In the genomic region with DNA sequence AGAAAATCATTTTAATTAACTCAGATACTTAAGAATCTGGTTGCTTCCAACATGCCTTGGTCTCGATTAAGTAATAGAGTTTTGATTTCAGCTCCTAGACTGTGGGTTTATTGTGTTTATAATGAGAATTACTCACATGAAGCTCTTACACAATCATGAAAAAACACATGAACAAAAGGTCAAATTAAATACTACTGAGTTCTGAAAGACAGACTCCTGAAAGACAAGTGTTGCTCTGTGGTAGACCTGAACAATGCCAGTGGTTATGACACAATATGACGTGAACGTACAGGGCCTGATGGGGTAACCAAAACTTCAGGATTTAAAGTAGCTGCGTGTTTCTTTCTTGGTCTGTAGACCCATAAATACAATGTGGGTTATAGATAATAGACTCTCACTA, we compare ENCODE assay signal across 23 mouse cellular contexts.
DNase-seq lines count a peak whose midpoint lies in the region; ATAC-seq and TF ChIP-seq lines count a peak whose summit lies in the region.
"Had no signal": no experiment of that assay in that cellular context is flagged by ENCODE, and none has a peak within 500 bp of the region (broad histone marks: within the 10 kb centered on the region; RNA-seq: fewer than 3 reads in every experiment).

No protein-coding gene starts in this region.

- H3K4me1 ChIP-seq in liver, adult 2 months (ENCODE audit: control insufficient read depth, insufficient read depth, low read length) = no peaks in the 10 kb centered on the region
- H3K4me1 ChIP-seq in liver, embryonic 12.5 days = no peaks in the 10 kb centered on the region
- H3K4me1 ChIP-seq: forebrain, embryonic 10.5 days; heart, embryonic 10.5 days; heart, embryonic 15.5 days; hindbrain, embryonic 13.5 days had no signal

- TF ChIP-seq POLR2A in liver, adult 2 months (IDR thresholded peaks at IDR 0.05; ENCODE audit: extremely low read depth, insufficient read depth, low read length) = no peak

- TF ChIP-seq CTCF in liver, adult 2 months (IDR thresholded peaks at IDR 0.05; ENCODE audit: low read depth, low read length) = no peak

- no peaks in the 10 kb centered on the region for H3K27me3 ChIP-seq in liver, adult 2 months (ENCODE audit: control insufficient read depth, insufficient read depth, low read length)
- H3K27me3 ChIP-seq in liver, embryonic 12.5 days (replicated peaks) = no peaks in the 10 kb centered on the region
- H3K27me3 ChIP-seq: embryonic facial prominence, embryonic 13.5 days; heart, embryonic 15.5 days; hindbrain, embryonic 13.5 days had no signal

- no peak overlapping the region for H3K4me2 ChIP-seq in liver, embryonic 12.5 days
- H3K4me2 ChIP-seq: embryonic facial prominence, embryonic 13.5 days; heart, embryonic 15.5 days; hindbrain, embryonic 13.5 days had no signal

- peak; percentile 5 for DNase-seq in liver, adult 2 months (ENCODE audit: extremely low read depth, low read depth, low spot score)
- peak; percentile 54 for DNase-seq in NIH3T3 (ENCODE audit: low read depth)
- peak; percentile 54 for DNase-seq in fibroblast of lung, adult 2 months (ENCODE audit: low read depth)
- DNase-seq in kidney, postnatal 25 days = no peak
- no peak for DNase-seq in thymus, postnatal 4 days
- no peak for DNase-seq in cerebellum, adult 9-10 months
- DNase-seq: adrenal gland, adult 2 months; adrenal gland, postnatal 36 days; cerebellum, adult 2 months; cerebellum, postnatal 14 days; gastrocnemius, postnatal 36 days; heart, adult 18-20 months; heart, postnatal 14 days; kidney, adult 11 months had no signal

- H3K36me3 ChIP-seq in liver, adult 2 months (ENCODE audit: control insufficient read depth, insufficient read depth, low read length) = no peaks in the 10 kb centered on the region
- no peaks in the 10 kb centered on the region for H3K36me3 ChIP-seq in liver, embryonic 12.5 days
- H3K36me3 ChIP-seq: embryonic facial prominence, embryonic 13.5 days; forebrain, embryonic 10.5 days; heart, embryonic 10.5 days; heart, embryonic 15.5 days; hindbrain, embryonic 13.5 days had no signal

- no peaks in the 10 kb centered on the region for H3K9me3 ChIP-seq in liver, embryonic 12.5 days (replicated peaks)
- H3K9me3 ChIP-seq: embryonic facial prominence, embryonic 13.5 days; forebrain, embryonic 10.5 days; heart, embryonic 10.5 days; heart, embryonic 15.5 days; hindbrain, embryonic 13.5 days had no signal

- no peak overlapping the region for H3K4me3 ChIP-seq in liver, adult 2 months (ENCODE audit: insufficient read depth, low read depth, low read length)
- no peak overlapping the region for H3K4me3 ChIP-seq in liver, embryonic 12.5 days
- H3K4me3 ChIP-seq: embryonic facial prominence, embryonic 13.5 days; forebrain, embryonic 10.5 days; heart, embryonic 10.5 days; heart, embryonic 15.5 days; hindbrain, embryonic 13.5 days had no signal

- no peak overlapping the region for H3K9ac ChIP-seq in liver, adult 2 months (ENCODE audit: low read depth, low read length)
- H3K9ac ChIP-seq in liver, embryonic 12.5 days = no peak overlapping the region
- H3K9ac ChIP-seq: embryonic facial prominence, embryonic 13.5 days; heart, embryonic 15.5 days; hindbrain, embryonic 13.5 days had no signal

- 88% methylated on average over 4 of the region's 4 CpGs for WGBS in liver, adult 2 months
- WGBS in liver, embryonic 12.5 days (ENCODE audit: insufficient replicate concordance) = 78% methylated on average over 4 of the region's 4 CpGs

- no peaks in the 10 kb centered on the region for H3K79me2 ChIP-seq in liver, adult 2 months (ENCODE audit: control insufficient read depth, insufficient read depth, low read length)

- H3K27ac ChIP-seq in liver, adult 2 months (replicated peaks; ENCODE audit: insufficient read depth, low read depth, low read length) = no peak overlapping the region
- H3K27ac ChIP-seq in liver, embryonic 12.5 days = no peak overlapping the region
- H3K27ac ChIP-seq: embryonic facial prominence, embryonic 13.5 days; forebrain, embryonic 10.5 days; heart, embryonic 10.5 days; heart, embryonic 15.5 days; hindbrain, embryonic 13.5 days; hindbrain, postnatal 0 days had no signal

- ATAC-seq in liver, embryonic 12.5 days = no peak
- ATAC-seq: activated CD4-positive, CD25-positive, alpha-beta regulatory T cell, adult 4 months; forebrain, embryonic 14.5 days; hindbrain, postnatal 0 days had no signal

Comparison
In these comparisons a context has a peak if more than half of its experiments do, and no peak if none do; other contexts are left out.
1. DNase-seq: peak in liver, adult 2 months (single experiment), NIH3T3 (single experiment) and fibroblast of lung, adult 2 months (single experiment); none in kidney, postnatal 25 days (0 of 2), thymus, postnatal 4 days (single experiment) and cerebellum, adult 9-10 months (single experiment).